Mouse (Mus musculus) heart, embryonic 15.5 days (tissue): ENCODE results near the gene Vkorc1l1. TPM values are rescaled to one million over a fixed set of nuclear protein-coding genes. Genes with fewer than 3 reads are reported as not detected.
A peak's percentile ranks its signal among the peaks of the same experiment; 100 is the strongest.

Experiments
- ATAC-seq: fragments of 200-750 bp; cut with Nextera tagmentation; replicated peaks from 2 replicates; pipeline ENCODE4 v1.8.0; 2017; ENCODE audit warnings: low read depth, moderate TSS enrichment; ENCODE audit not compliant: insufficient number of reproducible peaks, insufficient read depth, low FRiP score
- H3K27ac ChIP-seq: fragments of 300-500 bp; sonication (generic); 2 replicates; pipeline ENCODE4 v1.5.1; 2015; ENCODE audit warnings: mild to moderate bottlenecking, inconsistent platforms
- H3K27me3 ChIP-seq: fragments of 300-500 bp; sonication (generic); 2 replicates; pipeline ENCODE4 v1.6.1; 2015; ENCODE audit warnings: inconsistent platforms
- H3K36me3 ChIP-seq: fragments of 300-500 bp; sonication (generic); 2 replicates; pipeline ENCODE4 v1.6.1; 2015; ENCODE audit warnings: mild to moderate bottlenecking, inconsistent platforms
- H3K4me1 ChIP-seq: fragments of 300-500 bp; sonication (generic); replicated peaks from 2 replicates; pipeline ENCODE4 v1.6.1; 2015; ENCODE audit warnings: inconsistent platforms
- H3K4me2 ChIP-seq: fragments of 300-500 bp; sonication (generic); 2 replicates; pipeline ENCODE4 v1.6.1; 2015; ENCODE audit warnings: inconsistent platforms, mild to moderate bottlenecking, moderate library complexity
- H3K4me3 ChIP-seq: fragments of 300-500 bp; sonication (generic); 2 replicates; pipeline ENCODE4 v1.5.1; 2015; ENCODE audit warnings: mild to moderate bottlenecking, inconsistent platforms
- H3K9ac ChIP-seq: fragments of 300-500 bp; sonication (generic); 2 replicates; pipeline ENCODE4 v1.6.1; 2015; ENCODE audit warnings: mild to moderate bottlenecking, inconsistent platforms
- H3K9me3 ChIP-seq: fragments of 300-500 bp; sonication (generic); replicated peaks from 2 replicates; pipeline ENCODE4 v1.6.1; 2016; ENCODE audit warnings: inconsistent platforms
- WGBS: fragments of 180-500 bp; shearing (Covaris S2); methylation state at CpG from one replicate; pipeline ENCODE4 v1.1.7; 2015; ENCODE audit warnings: mixed read lengths; 5-methylcytosine and 5-hydroxymethylcytosine counted together
- polyA plus RNA-seq: library from polyadenylated mRNA; unstranded; fragments of >200 nt; fragmentation: Nextera tagmentation; extraction: Ambion mirVana; gene quantifications from 2 replicates; pipeline ENCODE4 v1.2.1, GENCODE M21; 2015

Vkorc1l1 gene
- polyA plus RNA-seq, 1 experiment from 2014 or later: 14.3 TPM

GRCm38 (mm10) chr5:129943402-129943801 lies 1.6 kb downstream of the Vkorc1l1 start:
- Histone ChIP-seq H3K4me3 (0 out of 2 replicates have a peak overlapping the region, but pooled peaks have one; percentile 10), H3K27me3 (no peaks in the 10 kb centered on the region; the same call in 1 of the 2 replicates), H3K36me3 (no peaks in the 10 kb centered on the region), H3K4me1 (peaks cover 6% of the 10 kb centered on the region), H3K27ac (no peak overlapping the region), H3K4me2 (peak overlapping the region; percentile 27; the same call in 1 of the 2 replicates), H3K9me3 (no peaks in the 10 kb centered on the region), H3K9ac (no peak overlapping the region)
- ATAC-seq: no peak
- WGBS: 60% methylated on average over 1 of the region's 1 CpGs

- 59% methylated on average over 2 of the region's 2 CpGs for WGBS
- Histone ChIP-seq H3K27me3 (no peaks in the 10 kb centered on the region), H3K4me2 (no peak overlapping the region), H3K36me3 (no peaks in the 10 kb centered on the region), H3K9ac (no peak overlapping the region), H3K4me3 (no peak overlapping the region), H3K4me1 (peaks cover 6% of the 10 kb centered on the region), H3K27ac (no peak overlapping the region), H3K9me3 (no peaks in the 10 kb centered on the region)
- ATAC-seq: no peak
Measured at GRCm38 (mm10) chr5:129947528-129948033, 5.8 kb downstream of the Vkorc1l1 start.

- ATAC-seq: no peak
- no peak overlapping the region for H3K4me2 ChIP-seq
- H3K4me1 ChIP-seq: peaks cover 10% of the 10 kb centered on the region
- H3K27me3 ChIP-seq: no peaks in the 10 kb centered on the region
- no peaks in the 10 kb centered on the region for H3K36me3 ChIP-seq
- H3K27ac ChIP-seq: no peak overlapping the region
- WGBS: 81% methylated on average over 4 of the region's 4 CpGs
- H3K9me3 ChIP-seq: no peaks in the 10 kb centered on the region
- H3K9ac ChIP-seq: no peak overlapping the region
- H3K4me3 ChIP-seq: no peak overlapping the region
Measured at GRCm38 (mm10) chr5:129952143-129952542, 10.4 kb downstream of the Vkorc1l1 start.

- Histone ChIP-seq H3K4me1 (peaks cover 10% of the 10 kb centered on the region), H3K27me3 (no peaks in the 10 kb centered on the region), H3K4me3 (no peak overlapping the region), H3K4me2 (no peak overlapping the region), H3K9me3 (no peaks in the 10 kb centered on the region), H3K36me3 (no peaks in the 10 kb centered on the region), H3K27ac (no peak overlapping the region), H3K9ac (no peak overlapping the region)
- 46% methylated on average over 5 of the region's 5 CpGs for WGBS
- no peak for ATAC-seq
Measured at GRCm38 (mm10) chr5:129954473-129955254, 12.9 kb downstream of the Vkorc1l1 start.

GRCm38 (mm10) chr5:129955792-129956191 lies 14.0 kb downstream of the Vkorc1l1 start:
- no peaks in the 10 kb centered on the region for H3K27me3 ChIP-seq
- whole genome bisulfite sequencing: 73% methylated on average over 6 of the region's 6 CpGs
- no peak for ATAC-seq
- H3K9ac ChIP-seq: no peak overlapping the region
- no peaks in the 10 kb centered on the region for H3K9me3 ChIP-seq
- no peaks in the 10 kb centered on the region for H3K36me3 ChIP-seq
- peaks cover 10% of the 10 kb centered on the region for H3K4me1 ChIP-seq
- H3K4me3 ChIP-seq: no peak overlapping the region
- H3K27ac ChIP-seq: no peak overlapping the region
- no peak overlapping the region for H3K4me2 ChIP-seq

GRCm38 (mm10) chr5:129963224-129963623 lies 21.5 kb downstream of the Vkorc1l1 start:
- 74% methylated on average over 4 of the region's 4 CpGs for WGBS
- Histone ChIP-seq H3K27ac (no peak overlapping the region), H3K4me3 (no peak overlapping the region), H3K4me2 (no peak overlapping the region), H3K36me3 (no peaks in the 10 kb centered on the region), H3K9ac (no peak overlapping the region), H3K9me3 (no peaks in the 10 kb centered on the region), H3K27me3 (no peaks in the 10 kb centered on the region), H3K4me1 (0 out of 2 replicates have a peak, but pooled peaks cover 2% of the 10 kb centered on the region)
- ATAC-seq: no peak

GRCm38 (mm10) chr5:129966448-129966847 lies 24.7 kb downstream of the Vkorc1l1 start:
- Histone ChIP-seq H3K36me3 (no peaks in the 10 kb centered on the region), H3K27ac (no peak overlapping the region), H3K9ac (no peak overlapping the region), H3K27me3 (no peaks in the 10 kb centered on the region), H3K9me3 (no peaks in the 10 kb centered on the region), H3K4me2 (no peak overlapping the region), H3K4me3 (no peak overlapping the region), H3K4me1 (0 out of 2 replicates have a peak, but pooled peaks cover 2% of the 10 kb centered on the region)
- WGBS: 91% methylated on average over 3 of the region's 3 CpGs
- ATAC-seq: no peak

- H3K4me1 ChIP-seq: no peaks in the 10 kb centered on the region
- no peak overlapping the region for H3K9ac ChIP-seq
- no peak overlapping the region for H3K4me2 ChIP-seq
- H3K27ac ChIP-seq: no peak overlapping the region
- no peaks in the 10 kb centered on the region for H3K36me3 ChIP-seq
- H3K27me3 ChIP-seq: no peaks in the 10 kb centered on the region
- ATAC-seq: no peak
- WGBS: 81% methylated on average over 7 of the region's 7 CpGs
- H3K9me3 ChIP-seq: no peaks in the 10 kb centered on the region
- H3K4me3 ChIP-seq: no peak overlapping the region
Measured at GRCm38 (mm10) chr5:129968417-129968816, 26.6 kb downstream of the Vkorc1l1 start.

- Histone ChIP-seq H3K9ac (no peak overlapping the region), H3K27me3 (no peaks in the 10 kb centered on the region), H3K36me3 (0 out of 2 replicates have a peak, but pooled peaks cover 3% of the 10 kb centered on the region), H3K27ac (no peak overlapping the region), H3K4me2 (no peak overlapping the region), H3K4me3 (no peak overlapping the region), H3K4me1 (no peaks in the 10 kb centered on the region), H3K9me3 (no peaks in the 10 kb centered on the region)
- WGBS: 84% methylated on average over 4 of the region's 4 CpGs
- ATAC-seq: no peak
Measured at GRCm38 (mm10) chr5:129971491-129971890, 29.7 kb downstream of the Vkorc1l1 start.

GRCm38 (mm10) chr5:129974354-129974753 lies 32.6 kb downstream of the Vkorc1l1 start:
- no peak for ATAC-seq
- H3K4me3 ChIP-seq: no peak overlapping the region
- 0 out of 2 replicates have a peak, but pooled peaks cover 3% of the 10 kb centered on the region for H3K36me3 ChIP-seq
- H3K27ac ChIP-seq: no peak overlapping the region
- H3K4me2 ChIP-seq: no peak overlapping the region
- H3K4me1 ChIP-seq: no peaks in the 10 kb centered on the region
- WGBS: 91% methylated on average over 4 of the region's 4 CpGs
- no peaks in the 10 kb centered on the region for H3K9me3 ChIP-seq
- H3K9ac ChIP-seq: no peak overlapping the region
- H3K27me3 ChIP-seq: no peaks in the 10 kb centered on the region

GRCm38 (mm10) chr5:129974866-129975311 lies 33.1 kb downstream of the Vkorc1l1 start:
- H3K36me3 ChIP-seq: 0 out of 2 replicates have a peak, but pooled peaks cover 3% of the 10 kb centered on the region
- 69% methylated on average over 4 of the region's 4 CpGs for WGBS
- no peak overlapping the region for H3K4me3 ChIP-seq
- ATAC-seq: no peak
- H3K9me3 ChIP-seq: no peaks in the 10 kb centered on the region
- no peak overlapping the region for H3K4me2 ChIP-seq
- no peak overlapping the region for H3K9ac ChIP-seq
- no peaks in the 10 kb centered on the region for H3K27me3 ChIP-seq
- H3K27ac ChIP-seq: no peak overlapping the region
- H3K4me1 ChIP-seq: no peaks in the 10 kb centered on the region
